Mouse (Mus musculus) thymus, adult 2 months (tissue): ENCODE data around the gene 3110082I17Rik. TPM values are rescaled to one million over a fixed set of nuclear protein-coding genes. Genes with fewer than 3 reads are reported as not detected.

ENCODE experiments used
- DNase-seq: peaks from one replicate; pipeline ENCODE4 v3.0.0; 2021
- H3K27ac ChIP-seq: fragments of 200-500 bp; 2 replicates; pipeline ENCODE4 v1.5.1; 2012; ENCODE audit warnings: low read length, control low read depth; ENCODE audit not compliant: control insufficient read depth, insufficient read depth
- H3K27me3 ChIP-seq: fragments of 200-500 bp; 2 replicates; pipeline ENCODE4 v1.6.1; 2012; ENCODE audit warnings: mild to moderate bottlenecking, low read length, moderate library complexity, mixed read lengths; ENCODE audit not compliant: control insufficient read depth, insufficient read depth
- H3K36me3 ChIP-seq: fragments of 200-500 bp; 2 replicates; pipeline ENCODE4 v1.6.1; 2012; ENCODE audit warnings: mild to moderate bottlenecking, low read length, moderate library complexity; ENCODE audit not compliant: control insufficient read depth, insufficient read depth
- H3K4me1 ChIP-seq: fragments of 200-500 bp; replicated peaks from 2 replicates; pipeline ENCODE4 v1.6.1; 2012; ENCODE audit warnings: low read length; ENCODE audit not compliant: control insufficient read depth, insufficient read depth
- H3K4me3 ChIP-seq: fragments of 200-500 bp; 2 replicates; pipeline ENCODE4 v1.5.1; 2012; ENCODE audit warnings: mild to moderate bottlenecking, low read length, control low read depth, moderate library complexity; ENCODE audit not compliant: control insufficient read depth, insufficient read depth
- CTCF ChIP-seq: fragments of 200-500 bp; IDR thresholded peaks from 2 replicates; pipeline ENCODE4 v1.5.1; 2012; ENCODE audit warnings: mild to moderate bottlenecking, control low read depth, low read length, moderate library complexity, borderline replicate concordance; ENCODE audit not compliant: control insufficient read depth, poor library complexity, insufficient read depth; ENCODE audit errors: extremely low read depth
- POLR2A ChIP-seq: fragments of 200-500 bp; IDR thresholded peaks from 2 replicates; pipeline ENCODE4 v1.6.1; 2012; ENCODE audit warnings: mild to moderate bottlenecking, low read length, control low read depth, moderate library complexity; ENCODE audit not compliant: control insufficient read depth, poor library complexity, insufficient read depth; ENCODE audit errors: extremely low read depth
- WGBS: fragments of 180-500 bp; shearing (Covaris S2); methylation state at CpG from one replicate; pipeline ENCODE4 v1.1.7; 2018; 5-methylcytosine and 5-hydroxymethylcytosine counted together
- polyA plus RNA-seq: library from polyadenylated mRNA; depleted of rRNA; stranded (reverse); fragments of >200 nt; gene quantifications from 2 replicates; pipeline ENCODE4 v1.2.3, GENCODE M21; 2012

Gene 3110082I17Rik
- polyA plus RNA-seq, 1 experiment, result 7.5 TPM

- no peaks in the 10 kb centered on the region for H3K27me3 ChIP-seq
- WGBS, result 64% methylated on average over 1 of the region's 1 CpGs
- H3K4me1 ChIP-seq, result peaks cover 31% of the 10 kb centered on the region
- no peaks in the 10 kb centered on the region for H3K36me3 ChIP-seq
- H3K27ac ChIP-seq, result no peak overlapping the region
- no peak overlapping the region for H3K4me3 ChIP-seq
- TF ChIP-seq CTCF (no peak), POLR2A (no peak)
- no peak for DNase-seq
These were observed 94.5 kb downstream of the 3110082I17Rik start for GRCm38 (mm10) chr5:139365827-139366226.

- H3K4me3 ChIP-seq, result no peak overlapping the region
- H3K4me1 ChIP-seq, result peaks cover 31% of the 10 kb centered on the region
- no peaks in the 10 kb centered on the region for H3K27me3 ChIP-seq
- H3K27ac ChIP-seq, result 0 out of 2 replicates have a peak overlapping the region, but pooled peaks have one; percentile 21
- no peak for DNase-seq
- no peaks in the 10 kb centered on the region for H3K36me3 ChIP-seq
- TF ChIP-seq CTCF (no peak), POLR2A (no peak)
- WGBS, result 33% methylated on average over 5 of the region's 5 CpGs
These were observed 95.3 kb downstream of the 3110082I17Rik start for GRCm38 (mm10) chr5:139364911-139365571.

GRCm38 (mm10) chr5:139364260-139364910 is 95.9 kb downstream of the 3110082I17Rik start:
- no peaks in the 10 kb centered on the region for H3K27me3 ChIP-seq
- H3K27ac ChIP-seq, result no peak overlapping the region
- peaks cover 31% of the 10 kb centered on the region for H3K4me1 ChIP-seq
- no peak overlapping the region for H3K4me3 ChIP-seq
- TF ChIP-seq POLR2A (no peak), CTCF (peak; percentile 68; the same call in 1 of the 2 replicates)
- WGBS, result 24% methylated on average over 12 of the region's 12 CpGs
- DNase-seq, result peak; percentile 87
- no peaks in the 10 kb centered on the region for H3K36me3 ChIP-seq

GRCm38 (mm10) chr5:139363858-139364257 is 96.5 kb downstream of the 3110082I17Rik start:
- Histone ChIP-seq H3K36me3 (no peaks in the 10 kb centered on the region), H3K27ac (no peak overlapping the region), H3K4me3 (no peak overlapping the region), H3K27me3 (no peaks in the 10 kb centered on the region), H3K4me1 (peaks cover 29% of the 10 kb centered on the region)
- TF ChIP-seq CTCF (no peak), POLR2A (no peak)
- WGBS, result 60% methylated on average over 7 of the region's 7 CpGs
- no peak for DNase-seq

GRCm38 (mm10) chr5:139359244-139359643 is 101.1 kb downstream of the 3110082I17Rik start:
- H3K27ac ChIP-seq, result no peak overlapping the region
- no peak overlapping the region for H3K4me3 ChIP-seq
- no peaks in the 10 kb centered on the region for H3K27me3 ChIP-seq
- no peaks in the 10 kb centered on the region for H3K36me3 ChIP-seq
- TF ChIP-seq CTCF (no peak), POLR2A (no peak)
- peaks cover under 1% of the 10 kb centered on the region for H3K4me1 ChIP-seq
- DNase-seq, result no peak
- 95% methylated on average over 5 of the region's 5 CpGs for WGBS

GRCm38 (mm10) chr5:139358653-139359052 is 101.7 kb downstream of the 3110082I17Rik start:
- H3K27me3 ChIP-seq, result no peaks in the 10 kb centered on the region
- TF ChIP-seq CTCF (peak; percentile 59; the same call in 1 of the 2 replicates), POLR2A (no peak)
- peak; percentile 52 for DNase-seq
- no peaks in the 10 kb centered on the region for H3K36me3 ChIP-seq
- 95% methylated on average over 2 of the region's 2 CpGs for WGBS
- no peak overlapping the region for H3K27ac ChIP-seq
- H3K4me1 ChIP-seq, result no peaks in the 10 kb centered on the region
- H3K4me3 ChIP-seq, result no peak overlapping the region

GRCm38 (mm10) chr5:139355235-139355772 is 105.0 kb downstream of the 3110082I17Rik start:
- H3K4me3 ChIP-seq, result no peak overlapping the region
- peak; percentile 75 for DNase-seq
- 39% methylated on average over 19 of the region's 19 CpGs for WGBS

More at GRCm38 (mm10) chr5:139355235-139355772, 105.0 kb downstream of the 3110082I17Rik start:
- TF ChIP-seq CTCF (peak; percentile 95), POLR2A (no peak)
- Histone ChIP-seq H3K27ac (no peak overlapping the region), H3K27me3 (no peaks in the 10 kb centered on the region), H3K4me1 (no peaks in the 10 kb centered on the region), H3K36me3 (no peaks in the 10 kb centered on the region)
